Mouse (Mus musculus): ENCODE results near the gene Ap3m1.
"Not testable (repeated sequence)": the region's sequence is repeated elsewhere in the genome, so short reads cannot be mapped to it uniquely, and the experiment has no call there.

The Ap3m1 gene

GRCm38 (mm10) chr14:21052112-21052780 is at the start of gene Ap3m1, which contains the start of gene Adk:
Gene Ap3m1 (minus strand): TSS chr14:21052508.
Gene Adk (plus strand): TSS chr14:21052574.
- peak; percentile 97 for DNase-seq (ENCODE audit: low read depth, low spot score)

DNA sequence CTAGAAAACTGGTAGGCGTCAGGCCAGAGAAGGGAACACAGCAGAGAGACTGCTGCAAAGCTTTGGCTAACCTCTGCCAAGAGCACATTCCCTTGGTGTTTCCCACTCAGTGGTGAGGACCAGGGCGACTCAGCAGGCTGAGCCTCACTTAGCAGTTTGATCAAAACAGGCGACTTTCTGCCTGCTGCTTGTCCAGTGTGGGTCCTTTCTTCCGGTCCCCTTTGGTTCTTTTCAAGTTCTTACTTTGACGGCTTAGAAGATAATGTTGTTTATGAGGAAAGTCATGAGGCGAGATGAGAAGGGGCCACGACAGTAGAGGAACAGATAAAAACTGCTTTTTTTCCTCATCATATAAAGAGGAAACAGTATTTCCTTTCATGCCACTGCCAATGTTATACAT is 49.3 kb upstream of the Ap3m1 start:
- DNase-seq (ENCODE audit: low read depth, low spot score) = no peak

GRCm38 (mm10) chr14:21100876-21101275 is 48.6 kb upstream of the Ap3m1 start:
- no peak for DNase-seq (ENCODE audit: low read depth, low spot score)

- DNase-seq (ENCODE audit: low read depth, low spot score) = no peak
Observed at GRCm38 (mm10) chr14:21099371-21099770, 47.1 kb upstream of the Ap3m1 start.

DNA sequence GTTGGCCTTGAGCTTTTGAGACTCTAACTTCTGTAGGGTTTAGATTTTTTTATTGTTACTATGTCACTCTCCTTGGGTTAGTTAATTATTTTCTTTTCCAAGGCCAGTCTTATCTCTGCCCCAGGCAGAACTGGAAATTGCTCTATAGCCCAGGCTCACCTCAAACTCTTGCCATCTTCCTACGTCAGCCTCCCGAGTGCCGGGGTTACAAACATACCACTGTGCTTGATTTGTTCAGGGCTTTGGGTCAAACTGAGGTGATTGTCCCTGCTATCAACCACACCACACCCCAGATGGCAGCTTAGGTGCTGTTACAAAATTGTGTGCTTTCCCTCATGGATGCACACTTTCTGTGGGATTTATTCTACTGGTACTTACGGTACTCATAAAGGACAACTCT is 44.4 kb upstream of the Ap3m1 start:
- no peak for DNase-seq (ENCODE audit: low read depth, low spot score)

DNA sequence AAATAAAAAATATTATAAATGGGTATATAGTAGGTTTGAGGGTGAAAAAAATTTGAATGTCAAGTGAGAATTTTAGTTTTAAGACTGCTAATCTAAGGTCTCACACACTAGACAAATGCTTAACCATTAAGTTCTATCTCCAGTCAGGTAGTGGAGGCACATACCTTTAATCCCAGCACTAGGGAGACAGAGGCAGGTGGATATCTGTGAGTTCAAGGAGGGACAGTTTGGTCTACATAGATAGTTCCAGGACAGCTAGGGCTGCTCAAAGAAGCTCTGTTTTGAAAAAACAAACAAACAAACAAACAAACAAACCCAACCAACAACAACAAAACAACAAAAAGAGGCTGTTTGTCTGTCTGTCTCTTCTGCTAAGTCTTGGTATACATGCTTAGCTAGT is 44.0 kb upstream of the Ap3m1 start:
- no peak for DNase-seq (ENCODE audit: low read depth, low spot score)

DNA sequence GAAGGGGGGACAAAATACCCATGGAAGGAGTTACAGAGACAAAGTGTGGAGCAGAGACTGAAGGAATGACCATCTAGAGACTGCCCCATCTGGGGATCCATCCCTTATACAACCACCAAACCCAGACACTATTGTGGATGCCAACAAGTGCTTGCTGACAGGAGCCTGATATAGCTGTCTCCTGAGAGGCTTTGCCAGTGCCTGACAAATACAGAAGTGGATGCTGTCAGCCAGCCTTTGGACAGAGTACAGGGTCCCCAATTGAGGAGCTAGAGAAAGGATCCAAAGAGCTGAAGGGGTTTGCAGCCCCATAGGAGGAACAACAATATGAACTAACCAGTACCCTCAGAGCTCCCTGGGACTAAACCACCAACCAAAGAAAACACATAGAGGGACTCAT is 41.9 kb upstream of the Ap3m1 start:
- not testable (repeated sequence) for DNase-seq (ENCODE audit: low read depth, low spot score)

GRCm38 (mm10) chr14:21090930-21091486 is 38.7 kb upstream of the Ap3m1 start:
- DNase-seq (ENCODE audit: low read depth, low spot score) = no peak

GRCm38 (mm10) chr14:21090400-21090799 is 38.1 kb upstream of the Ap3m1 start:
- no peak for DNase-seq (ENCODE audit: low read depth, low spot score)

DNA sequence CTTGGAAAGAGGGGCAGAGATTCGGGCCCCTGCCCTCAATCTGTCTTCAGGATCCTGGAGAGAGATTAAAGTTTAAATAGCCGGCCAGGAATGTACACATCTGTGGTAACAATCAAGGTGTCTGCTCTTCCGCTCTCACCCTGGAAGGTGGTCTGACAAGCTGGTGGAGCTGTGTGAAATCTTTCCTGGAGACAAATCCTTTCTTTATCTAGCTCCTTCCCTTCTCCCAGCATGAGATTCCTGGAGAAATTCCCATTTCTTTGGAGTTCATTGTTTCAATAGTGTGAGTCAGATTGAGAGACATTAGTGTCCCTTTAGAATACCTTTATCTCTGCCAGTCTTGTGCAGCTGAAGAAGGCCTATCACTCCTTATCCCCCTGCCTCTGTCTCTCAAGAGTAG is 36.4 kb upstream of the Ap3m1 start:
- DNase-seq (ENCODE audit: low read depth, low spot score) = peak; percentile 75

DNA sequence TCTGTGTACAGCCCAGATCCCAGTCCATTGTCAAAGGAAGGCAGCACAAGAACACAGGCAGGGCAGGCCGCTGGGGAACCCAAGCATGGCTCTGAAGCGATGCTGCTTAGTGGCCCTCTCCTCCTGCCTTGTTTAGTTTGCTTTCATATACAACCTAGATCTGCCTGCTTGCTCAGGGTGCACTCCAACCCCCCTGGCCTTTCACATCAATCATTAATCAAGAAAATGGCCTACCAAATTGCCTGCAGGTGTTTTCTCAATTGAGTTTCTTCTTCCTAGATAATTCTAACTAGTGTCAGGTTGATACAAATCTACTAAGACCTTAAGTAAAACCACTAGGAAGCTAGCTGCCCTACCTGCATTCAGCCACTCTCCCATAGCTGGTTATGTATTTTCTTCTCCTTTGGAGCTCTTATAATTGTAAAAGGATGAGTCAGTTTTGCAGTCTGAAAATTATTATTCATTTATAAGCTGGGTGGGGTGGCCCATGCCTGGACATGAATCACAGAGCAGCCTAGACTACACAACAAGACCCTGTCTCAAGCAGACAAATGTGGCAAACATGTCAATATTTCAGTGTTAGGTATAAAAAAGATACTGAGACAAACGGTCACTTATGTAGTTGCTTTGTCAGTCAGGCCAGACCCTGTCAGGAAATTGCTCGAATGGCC is 35.2 kb upstream of the Ap3m1 start:
- no peak for DNase-seq (ENCODE audit: low read depth, low spot score)

DNA sequence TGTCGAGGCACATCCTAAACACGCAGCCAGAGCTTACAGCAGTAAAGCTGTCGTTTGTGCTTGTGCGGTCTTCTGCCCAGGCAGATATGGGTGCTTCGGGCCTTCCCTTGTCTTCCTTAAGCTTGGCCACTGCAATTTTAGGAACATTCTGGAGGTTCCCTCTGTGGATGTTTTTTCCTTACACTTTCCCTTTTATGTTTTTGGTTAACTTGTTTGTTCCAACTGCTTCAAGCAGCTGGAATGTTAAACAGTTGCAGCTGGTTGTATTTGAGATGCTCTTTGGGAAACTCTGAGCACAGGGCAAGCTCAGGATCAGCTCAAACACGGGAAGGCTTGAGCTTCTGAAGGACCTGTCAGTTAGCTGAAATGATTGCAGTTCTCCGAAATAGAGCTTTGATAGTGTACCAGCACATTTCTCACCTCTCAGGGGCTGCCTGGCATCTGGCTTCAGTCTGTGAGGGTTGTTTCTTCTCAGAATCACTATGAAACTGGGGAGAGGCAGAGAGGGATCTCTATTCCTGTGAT is 34.6 kb upstream of the Ap3m1 start:
- no peak for DNase-seq (ENCODE audit: low read depth, low spot score)

DNA sequence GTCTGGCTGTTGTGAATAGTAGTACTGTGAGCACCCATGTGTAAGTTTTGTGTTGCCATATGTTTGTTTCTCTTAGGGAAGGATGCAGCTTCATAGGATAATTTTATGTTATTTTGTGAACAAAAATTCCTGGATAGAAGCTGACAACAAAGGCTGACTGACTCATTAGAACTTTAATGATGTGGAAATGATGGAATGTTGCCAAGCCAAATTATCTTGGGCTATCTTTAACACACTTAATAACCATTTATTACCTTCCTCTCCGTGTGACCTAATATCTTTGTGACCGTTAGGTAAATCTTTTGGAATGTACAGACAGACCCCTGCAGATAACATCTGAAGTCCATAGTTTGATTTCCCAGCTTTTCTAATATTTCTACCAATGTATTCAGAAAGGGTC is 33.8 kb upstream of the Ap3m1 start:
- DNase-seq (ENCODE audit: low read depth, low spot score) = no peak

DNA sequence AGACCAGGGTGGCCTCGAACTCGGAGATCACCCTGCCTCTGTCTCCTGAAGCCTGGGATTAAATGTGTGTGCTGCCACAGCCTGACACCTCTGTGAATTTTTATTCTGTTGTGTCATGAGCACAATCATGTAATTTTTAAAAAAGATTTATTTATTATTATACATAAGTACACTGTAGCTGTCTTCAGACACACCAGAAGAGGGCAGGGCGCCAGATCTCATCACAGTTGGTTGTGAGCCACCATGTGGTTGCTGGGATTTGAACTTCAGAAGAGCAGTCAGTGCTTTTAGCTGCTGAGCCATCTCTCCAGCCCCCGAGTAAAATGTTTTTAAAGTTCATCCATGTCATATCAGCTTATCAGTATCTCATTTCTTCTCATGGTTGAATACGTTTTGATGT is 33.4 kb upstream of the Ap3m1 start:
- DNase-seq (ENCODE audit: low read depth, low spot score) = no peak

GRCm38 (mm10) chr14:21082823-21083222 is 30.5 kb upstream of the Ap3m1 start:
- DNase-seq (ENCODE audit: low read depth, low spot score) = no peak

DNA sequence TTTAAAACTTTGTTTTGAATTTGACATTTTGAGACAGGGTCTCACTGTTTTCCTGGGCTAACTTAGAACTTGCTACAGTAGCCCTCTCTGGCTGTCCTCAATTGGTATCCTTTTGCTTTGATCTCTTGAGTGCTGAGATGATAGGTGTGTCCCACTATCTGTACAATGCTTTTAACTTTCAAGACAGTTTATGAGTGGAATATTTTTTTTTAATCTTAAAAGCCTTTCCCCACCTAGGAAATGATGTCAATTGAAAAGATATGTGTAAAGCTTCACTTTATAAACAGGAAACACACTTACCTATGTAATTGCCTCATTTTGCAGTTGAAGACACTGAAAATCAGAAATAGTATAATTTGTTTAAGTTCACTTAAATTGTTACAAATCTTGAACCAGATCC is 26.2 kb upstream of the Ap3m1 start:
- DNase-seq (ENCODE audit: low read depth, low spot score) = no peak

GRCm38 (mm10) chr14:21077939-21078338 is 25.6 kb upstream of the Ap3m1 start:
- DNase-seq (ENCODE audit: low read depth, low spot score) = no peak

- DNase-seq (ENCODE audit: low read depth, low spot score) = no peak
Observed at GRCm38 (mm10) chr14:21076501-21077194, 24.3 kb upstream of the Ap3m1 start.

- peak; percentile 93 for DNase-seq (ENCODE audit: low read depth, low spot score)
Observed at GRCm38 (mm10) chr14:21075751-21076500, 23.6 kb upstream of the Ap3m1 start.

GRCm38 (mm10) chr14:21074398-21075320 is 22.4 kb upstream of the Ap3m1 start:
- DNase-seq (ENCODE audit: low read depth, low spot score) = no peak

All from ZHBTc4 (cell line).